Mouse (Mus musculus) midbrain, embryonic 16.5 days (tissue): Measurements from ENCODE around the gene BC049715. TPM values are rescaled to one million over a fixed set of nuclear protein-coding genes. Genes with fewer than 3 reads are reported as not detected.

ENCODE experiments used
- ATAC-seq: fragments of 200-750 bp; cut with Nextera tagmentation; 2 replicates; pipeline ENCODE4 v1.8.0; 2017; ENCODE audit warnings: moderate TSS enrichment
- H3K27ac ChIP-seq: fragments of 300-500 bp; sonication (generic); 2 replicates; pipeline ENCODE4 v1.5.1; 2014; ENCODE audit warnings: mild to moderate bottlenecking, low read length, mixed read lengths
- H3K27me3 ChIP-seq: fragments of 300-500 bp; sonication (generic); 2 replicates; pipeline ENCODE4 v1.6.1; 2014; ENCODE audit warnings: low read depth, low read length, mixed read lengths; ENCODE audit not compliant: control insufficient read depth, insufficient read depth
- H3K36me3 ChIP-seq: fragments of 300-500 bp; sonication (generic); 2 replicates; pipeline ENCODE4 v1.6.1; 2014; ENCODE audit warnings: mild to moderate bottlenecking, low read length, moderate library complexity, mixed read lengths; ENCODE audit not compliant: control insufficient read depth, insufficient read depth
- H3K4me1 ChIP-seq: fragments of 300-500 bp; sonication (generic); 2 replicates; pipeline ENCODE4 v1.6.1; 2014; ENCODE audit warnings: mild to moderate bottlenecking, low read length, mixed read lengths; ENCODE audit not compliant: control insufficient read depth, insufficient read depth
- H3K4me2 ChIP-seq: fragments of 300-500 bp; sonication (generic); 2 replicates; pipeline ENCODE4 v1.6.1; 2014; ENCODE audit warnings: mild to moderate bottlenecking, low read length, mixed read lengths
- H3K4me3 ChIP-seq: fragments of 300-500 bp; sonication (generic); 2 replicates; pipeline ENCODE4 v1.5.1; 2014; ENCODE audit warnings: low read depth, mild to moderate bottlenecking, low read length, moderate library complexity, mixed read lengths
- H3K9ac ChIP-seq: fragments of 300-500 bp; sonication (generic); 2 replicates; pipeline ENCODE4 v1.6.1; 2014; ENCODE audit warnings: low read depth, low read length, mixed read lengths
- H3K9me3 ChIP-seq: fragments of 300-500 bp; sonication (generic); replicated peaks from 2 replicates; pipeline ENCODE4 v1.6.1; 2014; ENCODE audit warnings: mild to moderate bottlenecking, low read length, mixed read lengths; ENCODE audit not compliant: control insufficient read depth, poor library complexity, severe bottlenecking
- WGBS: fragments of 180-500 bp; shearing (Covaris S2); extraction: QIAGEN DNeasy Blood & Tissue Kit; methylation state at CpG from one replicate; pipeline ENCODE4 v1.1.7; 2014; 5-methylcytosine and 5-hydroxymethylcytosine counted together
- polyA plus RNA-seq: library from polyadenylated mRNA; unstranded; fragments of >200 nt; fragmentation: Nextera tagmentation; extraction: Ambion mirVana; gene quantifications from 2 replicates; pipeline ENCODE4 v1.2.1, GENCODE M21; 2015

BC049715 gene
- polyA plus RNA-seq, 1 experiment from 2014 or later = 1.1 TPM

GRCm38 (mm10) chr6:136835352-136835751 lies 7.9 kb downstream of the BC049715 start, which contains the start of gene Smco3:
TSS of gene Smco3 (minus strand) at chr6:136835452.
- Histone ChIP-seq H3K4me3 (no peak within 1 kb of the TSS), H3K9ac (no peak within 1 kb of the TSS)

GRCm38 (mm10) chr6:136837323-136837722 lies 9.9 kb downstream of the BC049715 start:
- Histone ChIP-seq H3K27ac (no peak overlapping the region), H3K9ac (no peak overlapping the region), H3K4me3 (no peak overlapping the region), H3K27me3 (no peaks in the 10 kb centered on the region), H3K9me3 (no peaks in the 10 kb centered on the region), H3K4me1 (no peaks in the 10 kb centered on the region), H3K36me3 (no peaks in the 10 kb centered on the region), H3K4me2 (no peak overlapping the region)
- WGBS = 84% methylated on average over 3 of the region's 3 CpGs
- ATAC-seq = no peak

More at GRCm38 (mm10) chr6:136835352-136835751, 7.9 kb downstream of the BC049715 start, which contains the start of gene Smco3:
- Histone ChIP-seq H3K4me2 (0 out of 2 replicates have a peak within 1 kb of the TSS, but pooled peaks have one; percentile 12), H3K4me1 (no peaks in the 10 kb centered on the region), H3K27ac (no peak within 1 kb of the TSS), H3K9me3 (no peaks in the 10 kb centered on the region), H3K27me3 (peaks cover 7% of the 10 kb centered on the region; the same call in 1 of the 2 replicates), H3K36me3 (no peaks in the 10 kb centered on the region)
- WGBS = 57% methylated on average over 4 of the region's 4 CpGs
- ATAC-seq = no peak

DNA sequence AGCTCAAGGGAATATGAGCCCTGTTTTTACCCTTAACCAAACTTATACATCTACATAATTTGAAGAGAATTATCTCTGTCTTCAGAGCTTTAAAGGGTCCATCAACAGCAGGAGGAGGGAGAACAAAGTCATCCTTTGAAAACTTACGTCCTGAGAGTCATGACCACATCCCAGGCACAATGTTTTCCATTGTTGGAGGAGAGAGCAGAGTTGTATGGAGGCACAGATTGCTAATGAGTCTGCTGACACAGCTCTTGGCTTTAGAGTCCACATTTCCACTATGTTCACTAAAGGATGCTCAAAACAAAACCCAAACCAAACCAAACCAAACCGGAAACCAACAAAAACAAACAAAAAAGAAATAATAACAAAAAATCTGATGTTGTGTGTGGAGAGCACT lies 17.5 kb downstream of the BC049715 start:
- H3K9ac ChIP-seq = no peak overlapping the region
- H3K9me3 ChIP-seq = no peaks in the 10 kb centered on the region
- no peaks in the 10 kb centered on the region for H3K36me3 ChIP-seq
- no peaks in the 10 kb centered on the region for H3K4me1 ChIP-seq
- 59% methylated on average over 2 of the region's 2 CpGs for WGBS
- H3K27ac ChIP-seq = no peak overlapping the region
- ATAC-seq = no peak
- H3K27me3 ChIP-seq = no peaks in the 10 kb centered on the region
- no peak overlapping the region for H3K4me3 ChIP-seq
- H3K4me2 ChIP-seq = no peak overlapping the region

GRCm38 (mm10) chr6:136845706-136846480 lies 18.5 kb downstream of the BC049715 start:
- Histone ChIP-seq H3K27me3 (no peaks in the 10 kb centered on the region), H3K9ac (no peak overlapping the region), H3K4me2 (no peak overlapping the region), H3K9me3 (no peaks in the 10 kb centered on the region), H3K4me1 (no peaks in the 10 kb centered on the region), H3K27ac (no peak overlapping the region), H3K4me3 (no peak overlapping the region), H3K36me3 (no peaks in the 10 kb centered on the region)
- WGBS = 73% methylated on average over 5 of the region's 5 CpGs
- no peak for ATAC-seq

DNA sequence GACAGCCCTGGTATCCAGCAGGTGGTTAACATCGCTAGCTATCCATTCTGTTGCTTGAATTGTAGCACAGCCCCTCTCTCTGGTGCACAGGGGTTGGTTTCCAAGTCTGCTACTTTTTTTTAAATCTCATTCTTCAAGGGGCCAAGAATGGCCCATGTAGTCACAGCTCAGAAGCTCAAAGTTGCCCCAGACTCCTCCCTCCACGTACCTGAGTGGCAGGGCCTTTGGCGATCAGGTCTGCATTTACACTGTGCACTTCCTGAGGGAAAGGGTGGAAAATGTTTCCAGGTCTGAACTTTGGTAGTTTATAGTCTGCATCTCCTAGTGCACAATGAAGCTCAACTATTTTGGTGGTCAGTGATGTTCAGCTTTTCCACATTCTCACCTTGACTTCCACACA lies 19.8 kb downstream of the BC049715 start:
- 97% methylated on average over 3 of the region's 3 CpGs for WGBS
- no peak for ATAC-seq
- no peak overlapping the region for H3K27ac ChIP-seq

GRCm38 (mm10) chr6:136847790-136848189 lies 20.4 kb downstream of the BC049715 start:
- peaks cover 3% of the 10 kb centered on the region; the same call in 1 of the 2 replicates for H3K4me1 ChIP-seq
- no peak for ATAC-seq
- H3K9ac ChIP-seq = no peak overlapping the region
- no peaks in the 10 kb centered on the region for H3K9me3 ChIP-seq
- H3K36me3 ChIP-seq = no peaks in the 10 kb centered on the region
- no peak overlapping the region for H3K27ac ChIP-seq
- no peak overlapping the region for H3K4me2 ChIP-seq
- H3K27me3 ChIP-seq = no peaks in the 10 kb centered on the region
- no peak overlapping the region for H3K4me3 ChIP-seq
- WGBS = 29% methylated on average over 2 of the region's 2 CpGs

More for the DNA sequence above, 19.8 kb downstream of the BC049715 start:
- Histone ChIP-seq H3K9ac (no peak overlapping the region), H3K4me3 (no peak overlapping the region), H3K36me3 (no peaks in the 10 kb centered on the region), H3K4me1 (no peaks in the 10 kb centered on the region), H3K9me3 (no peaks in the 10 kb centered on the region), H3K4me2 (no peak overlapping the region), H3K27me3 (no peaks in the 10 kb centered on the region)

DNA sequence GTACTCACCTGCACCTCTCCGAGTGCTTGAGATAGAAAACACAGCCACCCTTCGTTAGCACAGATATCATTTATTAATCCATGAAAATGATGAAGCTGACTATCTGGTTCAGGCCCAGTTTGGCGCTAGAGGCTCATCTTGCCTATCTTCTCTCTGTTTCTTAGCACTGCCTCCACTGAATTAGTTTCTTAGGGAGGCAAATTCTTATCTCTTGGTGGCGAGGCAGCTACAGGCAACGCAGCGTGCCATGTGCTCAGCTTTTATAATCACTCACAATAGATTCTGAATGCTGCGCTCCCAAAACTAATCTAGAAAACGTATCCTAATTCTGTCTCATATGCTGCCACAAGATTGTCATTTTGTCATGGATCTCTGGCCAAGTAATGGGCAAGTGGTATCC lies 21.0 kb downstream of the BC049715 start:
- WGBS = 84% methylated on average over 8 of the region's 8 CpGs
- H3K4me2 ChIP-seq = no peak overlapping the region
- no peaks in the 10 kb centered on the region for H3K9me3 ChIP-seq
- H3K4me1 ChIP-seq = peaks cover 3% of the 10 kb centered on the region; the same call in 1 of the 2 replicates
- no peaks in the 10 kb centered on the region for H3K36me3 ChIP-seq
- no peaks in the 10 kb centered on the region for H3K27me3 ChIP-seq
- H3K27ac ChIP-seq = no peak overlapping the region
- no peak overlapping the region for H3K4me3 ChIP-seq
- no peak for ATAC-seq
- no peak overlapping the region for H3K9ac ChIP-seq

GRCm38 (mm10) chr6:136848971-136849370 lies 21.5 kb downstream of the BC049715 start:
- Histone ChIP-seq H3K36me3 (no peaks in the 10 kb centered on the region), H3K27me3 (no peaks in the 10 kb centered on the region), H3K4me2 (no peak overlapping the region), H3K4me3 (no peak overlapping the region), H3K9me3 (no peaks in the 10 kb centered on the region), H3K4me1 (peaks cover 3% of the 10 kb centered on the region; the same call in 1 of the 2 replicates), H3K9ac (no peak overlapping the region), H3K27ac (no peak overlapping the region)
- WGBS = 83% methylated on average over 5 of the region's 5 CpGs
- ATAC-seq = no peak

- H3K27ac ChIP-seq = no peak overlapping the region
Observed at GRCm38 (mm10) chr6:136850267-136850666, 22.8 kb downstream of the BC049715 start.

More at GRCm38 (mm10) chr6:136850267-136850666, 22.8 kb downstream of the BC049715 start:
- H3K4me3 ChIP-seq = no peak overlapping the region
- H3K4me1 ChIP-seq = peaks cover 3% of the 10 kb centered on the region; the same call in 1 of the 2 replicates
- no peaks in the 10 kb centered on the region for H3K27me3 ChIP-seq
- no peak overlapping the region for H3K9ac ChIP-seq
- H3K4me2 ChIP-seq = no peak overlapping the region
- no peaks in the 10 kb centered on the region for H3K36me3 ChIP-seq
- no peaks in the 10 kb centered on the region for H3K9me3 ChIP-seq
- ATAC-seq = no peak
- WGBS = 79% methylated on average over 6 of the region's 6 CpGs
